Mouse (Mus musculus): Measurements from ENCODE around the gene Abr.

DNA sequence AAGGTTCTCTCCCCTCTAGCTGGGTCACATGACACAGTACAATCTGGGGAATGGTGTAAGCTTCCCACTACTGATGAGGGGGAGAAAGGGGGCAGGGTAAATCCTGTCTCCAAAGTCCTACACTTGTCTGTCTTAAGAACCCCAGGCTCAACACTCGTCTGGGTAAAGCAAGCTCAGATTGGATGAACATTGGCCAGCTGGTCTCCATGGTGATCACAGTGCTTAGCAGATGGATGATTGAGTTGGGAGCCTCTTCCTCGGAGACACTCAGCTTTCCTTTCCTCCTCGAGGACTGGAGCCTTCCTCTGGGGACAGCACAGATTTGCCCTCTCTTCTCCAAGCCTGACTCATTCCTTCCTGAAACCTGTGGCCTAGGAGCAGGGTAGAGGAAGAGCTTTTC, 182.4 kb downstream of the Abr start:
- TF ChIP-seq USF1 (IDR thresholded peaks at IDR 0.05; ENCODE audit: low read depth) (no peak), POLR2A (IDR thresholded peaks at IDR 0.05; ENCODE audit: insufficient read length, low read depth) (no peak), SRF (IDR thresholded peaks at IDR 0.05; ENCODE audit: control insufficient read depth, insufficient read length, low read depth) (no peak), MYOD1 (IDR thresholded peaks at IDR 0.05; ENCODE audit: control insufficient read depth in 1 of 3, insufficient read length in 2 of 3, low read depth in 2 of 3) (no peak), POLR2AphosphoS2 (IDR thresholded peaks at IDR 0.05; ENCODE audit: insufficient read length, low read depth) (no peak), MAX (IDR thresholded peaks at IDR 0.05; ENCODE audit: low read depth) (no peak), CEBPB (IDR thresholded peaks at IDR 0.05; ENCODE audit: insufficient read depth, poor library complexity, severe bottlenecking) (no peak)
